Mouse (Mus musculus) left cerebral cortex, adult 11 months (tissue): ENCODE measurements around the gene Otoa.

Source experiments
- DNase-seq: peaks from one replicate; pipeline ENCODE4 v3.0.0; 2022; ENCODE audit warnings: low spot score

The Otoa gene

GRCm38 (mm10) chr7:121082949-121083513, 1.6 kb downstream of the Otoa start:
- DNase-seq: no peak

GRCm38 (mm10) chr7:121084840-121085453, 3.5 kb downstream of the Otoa start:
- DNase-seq: no peak

GRCm38 (mm10) chr7:121085500-121085899, 4.0 kb downstream of the Otoa start:
- DNase-seq: no peak

GRCm38 (mm10) chr7:121088745-121089144, 7.3 kb downstream of the Otoa start:
- DNase-seq: no peak

- no peak for DNase-seq
Observed at GRCm38 (mm10) chr7:121090748-121091147, 9.3 kb downstream of the Otoa start.

GRCm38 (mm10) chr7:121093026-121093425, 11.6 kb downstream of the Otoa start:
- DNase-seq: no peak

GRCm38 (mm10) chr7:121098614-121099389, 17.4 kb downstream of the Otoa start:
- DNase-seq: no peak

- no peak for DNase-seq
Observed at GRCm38 (mm10) chr7:121107851-121108250, 26.4 kb downstream of the Otoa start.

- no peak for DNase-seq
Observed at GRCm38 (mm10) chr7:121111321-121111720, 29.9 kb downstream of the Otoa start.

- no peak for DNase-seq
Observed at GRCm38 (mm10) chr7:121111762-121112161, 30.3 kb downstream of the Otoa start.

GRCm38 (mm10) chr7:121120143-121120818, 38.8 kb downstream of the Otoa start:
- DNase-seq: peak; percentile 73

- no peak for DNase-seq
Observed at GRCm38 (mm10) chr7:121130837-121131236, 49.4 kb downstream of the Otoa start.

- DNase-seq: no peak
Observed at GRCm38 (mm10) chr7:121141274-121141673, 59.8 kb downstream of the Otoa start.

- no peak for DNase-seq
Observed at GRCm38 (mm10) chr7:121150662-121151061, 69.2 kb downstream of the Otoa start.

GRCm38 (mm10) chr7:121152186-121152585, 70.7 kb downstream of the Otoa start:
- no peak for DNase-seq

- no peak for DNase-seq
Observed at GRCm38 (mm10) chr7:121165616-121166015, 84.2 kb downstream of the Otoa start.

GRCm38 (mm10) chr7:121171888-121172287, 90.4 kb downstream of the Otoa start:
- no peak for DNase-seq

GRCm38 (mm10) chr7:121187201-121187786, 105.8 kb downstream of the Otoa start:
- DNase-seq: peak; percentile 30

GRCm38 (mm10) chr7:121188976-121189375, 107.5 kb downstream of the Otoa start:
- DNase-seq: no peak

GRCm38 (mm10) chr7:121198933-121199332, 117.5 kb downstream of the Otoa start:
- no peak for DNase-seq

GRCm38 (mm10) chr7:121211804-121212203, 130.4 kb downstream of the Otoa start:
- no peak for DNase-seq
